Mouse (Mus musculus): ENCODE measurements around the gene Acad8. TPM values are rescaled to one million over a fixed set of nuclear protein-coding genes. Genes with fewer than 3 reads are reported as not detected.
A peak's percentile ranks its signal among the peaks of the same experiment; 100 is the strongest.

Acad8 gene
- total RNA-seq, 1 experiment: 33.2 TPM

- H3K4me1 ChIP-seq (ENCODE audit: control insufficient read depth in 2 of 2, insufficient read depth in 2 of 2, low read length in 2 of 2, poor library complexity in 1 of 2): peaks cover 2 to 7% of the 10 kb centered on the region in 2 experiments; a peak in 2 of 4 replicates
- peaks cover 13% of the 10 kb centered on the region for H3K36me3 ChIP-seq (ENCODE audit: control insufficient read depth, insufficient read depth, low read length, poor library complexity, severe bottlenecking)
- no peak overlapping the region for H3K27ac ChIP-seq (ENCODE audit: insufficient read depth, low read depth, low read length, poor library complexity, severe bottlenecking)
- no peaks in the 10 kb centered on the region for H3K9me3 ChIP-seq (ENCODE audit: control insufficient read depth, insufficient read depth, low read depth, low read length)
- DNase-seq (ENCODE audit: low read depth, low spot score): no peak
- in situ Hi-C loops (cut with MboI; ENCODE audit: low sequenced_read_pairs in 2 of 2, unreplicated experiment in 2 of 2): no loop called here
- no peak overlapping the region for H3K9ac ChIP-seq (ENCODE audit: insufficient read depth, low read depth, low read length, poor library complexity, severe bottlenecking)
- no peak overlapping the region for H3K4me3 ChIP-seq (ENCODE audit: insufficient read depth in 1 of 2, low read depth in 1 of 2, low read length in 2 of 2, poor library complexity in 1 of 2, severe bottlenecking in 1 of 2)
- TF ChIP-seq ZNF384 (IDR thresholded peaks at IDR 0.05; ENCODE audit: low read depth, low read length): peak; percentile 63
- TF ChIP-seq MAFK (IDR thresholded peaks at IDR 0.05; ENCODE audit: insufficient read depth, low read depth, low read length): no peak
Measured at GRCm38 (mm10) chr9:26993118-26993517, 6.2 kb downstream of the Acad8 start.

DNA sequence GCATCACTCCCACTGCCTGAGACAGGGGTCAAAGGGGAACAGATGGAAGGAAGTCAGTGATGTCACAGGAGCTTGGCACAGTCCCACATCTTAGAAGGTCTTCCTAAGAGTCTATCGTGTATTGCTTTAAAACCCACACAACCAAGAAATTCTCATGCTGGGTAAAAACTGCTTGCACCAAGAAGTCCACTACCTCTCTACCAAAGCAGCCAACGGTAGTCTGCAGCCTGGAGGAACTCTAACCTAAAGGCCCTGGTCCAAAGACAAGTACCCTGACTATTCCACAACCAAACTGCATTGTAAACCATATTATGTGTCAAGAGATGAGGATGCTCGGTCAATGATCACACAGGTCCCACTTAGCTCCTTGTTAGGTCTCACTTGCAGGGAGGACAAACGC, 9.2 kb downstream of the Acad8 start:
- in situ Hi-C loops (cut with MboI; ENCODE audit: low sequenced_read_pairs in 2 of 2, unreplicated experiment in 2 of 2): no loop called here
- no peak for TF ChIP-seq CHD2 (IDR thresholded peaks at IDR 0.05; ENCODE audit: low read depth, low read length)
- no peak for TF ChIP-seq ZC3H11A (IDR thresholded peaks at IDR 0.05; ENCODE audit: borderline replicate concordance, low read depth, low read length)
- TF ChIP-seq HCFC1 (IDR thresholded peaks at IDR 0.05; ENCODE audit: borderline replicate concordance, insufficient read depth, low read length): no peak
- TF ChIP-seq MAFK (IDR thresholded peaks at IDR 0.05; ENCODE audit: insufficient read depth, low read depth, low read length): no peak
- TF ChIP-seq ZNF384 (IDR thresholded peaks at IDR 0.05; ENCODE audit: low read depth, low read length): no peak
- H3K9ac ChIP-seq (ENCODE audit: insufficient read depth, low read depth, low read length, poor library complexity, severe bottlenecking): no peak overlapping the region
- H3K9me3 ChIP-seq (ENCODE audit: control insufficient read depth, insufficient read depth, low read depth, low read length): no peaks in the 10 kb centered on the region
- H3K4me1 ChIP-seq (ENCODE audit: control insufficient read depth in 2 of 2, insufficient read depth in 2 of 2, low read length in 2 of 2, poor library complexity in 1 of 2): 0 out of 4 replicates have a peak, but pooled peaks cover 0 to 2% of the 10 kb centered on the region in 2 experiments
- H3K36me3 ChIP-seq (ENCODE audit: control insufficient read depth, insufficient read depth, low read length, poor library complexity, severe bottlenecking): peaks cover 13% of the 10 kb centered on the region
- no peak overlapping the region for H3K4me3 ChIP-seq (ENCODE audit: insufficient read depth in 1 of 2, low read depth in 1 of 2, low read length in 2 of 2, poor library complexity in 1 of 2, severe bottlenecking in 1 of 2)
- no peak overlapping the region for H3K27ac ChIP-seq (ENCODE audit: insufficient read depth, low read depth, low read length, poor library complexity, severe bottlenecking)
- no peak for DNase-seq (ENCODE audit: low read depth, low spot score)

- DNase-seq (ENCODE audit: low read depth, low spot score): no peak
- no peak overlapping the region for H3K4me3 ChIP-seq (ENCODE audit: insufficient read depth in 1 of 2, low read depth in 1 of 2, low read length in 2 of 2, poor library complexity in 1 of 2, severe bottlenecking in 1 of 2)
- H3K4me1 ChIP-seq (ENCODE audit: control insufficient read depth in 2 of 2, insufficient read depth in 2 of 2, low read length in 2 of 2, poor library complexity in 1 of 2): no peaks in the 10 kb centered on the region
- in situ Hi-C loops (cut with MboI; ENCODE audit: low sequenced_read_pairs in 2 of 2, unreplicated experiment in 2 of 2): no loop called here
- H3K36me3 ChIP-seq (ENCODE audit: control insufficient read depth, insufficient read depth, low read length, poor library complexity, severe bottlenecking): peaks cover 11% of the 10 kb centered on the region
- H3K9me3 ChIP-seq (ENCODE audit: control insufficient read depth, insufficient read depth, low read depth, low read length): no peaks in the 10 kb centered on the region
- no peak overlapping the region for H3K27ac ChIP-seq (ENCODE audit: insufficient read depth, low read depth, low read length, poor library complexity, severe bottlenecking)
- no peak overlapping the region for H3K9ac ChIP-seq (ENCODE audit: insufficient read depth, low read depth, low read length, poor library complexity, severe bottlenecking)
- TF ChIP-seq ZC3H11A (IDR thresholded peaks at IDR 0.05; ENCODE audit: borderline replicate concordance, low read depth, low read length) (no peak), CHD2 (IDR thresholded peaks at IDR 0.05; ENCODE audit: low read depth, low read length) (no peak), HCFC1 (IDR thresholded peaks at IDR 0.05; ENCODE audit: borderline replicate concordance, insufficient read depth, low read length) (no peak), ZNF384 (IDR thresholded peaks at IDR 0.05; ENCODE audit: low read depth, low read length) (no peak), MAFK (IDR thresholded peaks at IDR 0.05; ENCODE audit: insufficient read depth, low read depth, low read length) (no peak)
Measured at GRCm38 (mm10) chr9:26985668-26986277, 13.6 kb downstream of the Acad8 start.

GRCm38 (mm10) chr9:26985090-26985613, 14.2 kb downstream of the Acad8 start:
- in situ Hi-C loops (cut with MboI; ENCODE audit: low sequenced_read_pairs in 2 of 2, unreplicated experiment in 2 of 2): no loop called here
- Histone ChIP-seq H3K9me3 (ENCODE audit: control insufficient read depth, insufficient read depth, low read depth, low read length) (no peaks in the 10 kb centered on the region), H3K27ac (ENCODE audit: insufficient read depth, low read depth, low read length, poor library complexity, severe bottlenecking) (no peak overlapping the region), H3K4me3 (ENCODE audit: insufficient read depth in 1 of 2, low read depth in 1 of 2, low read length in 2 of 2, poor library complexity in 1 of 2, severe bottlenecking in 1 of 2) (no peak overlapping the region), H3K36me3 (ENCODE audit: control insufficient read depth, insufficient read depth, low read length, poor library complexity, severe bottlenecking) (peaks cover 8% of the 10 kb centered on the region), H3K9ac (ENCODE audit: insufficient read depth, low read depth, low read length, poor library complexity, severe bottlenecking) (no peak overlapping the region), H3K4me1 (ENCODE audit: control insufficient read depth in 2 of 2, insufficient read depth in 2 of 2, low read length in 2 of 2, poor library complexity in 1 of 2) (no peaks in the 10 kb centered on the region)
- DNase-seq (ENCODE audit: low read depth, low spot score): no peak
- no peak for TF ChIP-seq ZNF384 (IDR thresholded peaks at IDR 0.05; ENCODE audit: low read depth, low read length)
- no peak for TF ChIP-seq CHD2 (IDR thresholded peaks at IDR 0.05; ENCODE audit: low read depth, low read length)
- no peak for TF ChIP-seq HCFC1 (IDR thresholded peaks at IDR 0.05; ENCODE audit: borderline replicate concordance, insufficient read depth, low read length)
- TF ChIP-seq MAFK (IDR thresholded peaks at IDR 0.05; ENCODE audit: insufficient read depth, low read depth, low read length): no peak
- no peak for TF ChIP-seq ZC3H11A (IDR thresholded peaks at IDR 0.05; ENCODE audit: borderline replicate concordance, low read depth, low read length)

Data from ES-E14 (cell line).